Mouse (Mus musculus) c-Kit-positive CD71-negative TER-119-negative erythroid progenitor cells, embryonic 14.5 days (primary cell): ENCODE results near the gene C6.

Source experiments
- DNase-seq: peaks from one replicate; pipeline ENCODE4 v3.0.0-alpha.2; 2013; ENCODE audit warnings: low read depth

Gene C6

GRCm38 (mm10) chr15:4726830-4727310 lies at the start of gene C6:
Gene C6 (plus strand): TSS chr15:4727175.
- no peak for DNase-seq

DNA sequence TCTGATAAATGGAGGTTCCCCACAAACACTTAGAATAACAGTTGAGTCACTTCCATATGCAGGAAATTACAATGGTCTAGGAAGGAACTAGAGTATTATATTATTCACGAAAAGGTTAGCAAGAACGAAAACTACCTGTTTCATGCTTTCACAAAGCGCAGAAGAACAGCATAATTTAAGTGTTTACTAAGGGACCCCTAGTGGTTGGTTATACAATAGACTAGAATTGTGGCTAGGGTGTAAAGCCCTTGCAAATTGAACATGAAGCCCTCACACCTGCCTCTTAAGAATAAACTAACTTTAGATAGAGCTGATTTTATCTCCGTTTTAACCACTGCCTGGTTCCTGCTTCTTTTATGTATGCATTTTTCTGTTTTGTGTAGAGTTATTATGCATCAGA lies 29.4 kb upstream of the C6 start:
- no peak for DNase-seq

GRCm38 (mm10) chr15:4734150-4734549 lies 7.2 kb downstream of the C6 start:
- DNase-seq = no peak

- DNase-seq = no peak
Observed at GRCm38 (mm10) chr15:4734996-4735609, 8.1 kb downstream of the C6 start.

DNA sequence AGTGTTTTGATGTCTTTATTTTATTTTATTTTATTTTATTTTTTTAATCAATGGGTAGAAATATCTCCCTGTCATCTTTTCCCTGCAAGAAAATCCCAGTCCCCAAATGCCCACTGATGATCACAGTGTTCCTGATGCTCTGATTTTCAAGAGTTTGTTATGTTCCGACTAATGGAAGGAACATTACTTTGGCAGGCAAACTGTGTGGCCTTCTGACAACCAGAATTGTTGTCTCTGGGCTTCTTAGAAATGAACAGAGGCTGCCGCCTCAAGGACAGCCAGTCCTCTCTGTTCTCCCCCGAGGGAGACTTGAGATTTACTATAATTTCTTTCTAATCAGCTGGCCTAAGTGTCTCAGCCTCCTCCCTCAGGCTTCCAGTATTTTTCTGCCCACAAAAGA lies 20.7 kb downstream of the C6 start:
- DNase-seq = no peak

- no peak for DNase-seq
Observed at GRCm38 (mm10) chr15:4790378-4790777, 63.4 kb downstream of the C6 start.

DNA sequence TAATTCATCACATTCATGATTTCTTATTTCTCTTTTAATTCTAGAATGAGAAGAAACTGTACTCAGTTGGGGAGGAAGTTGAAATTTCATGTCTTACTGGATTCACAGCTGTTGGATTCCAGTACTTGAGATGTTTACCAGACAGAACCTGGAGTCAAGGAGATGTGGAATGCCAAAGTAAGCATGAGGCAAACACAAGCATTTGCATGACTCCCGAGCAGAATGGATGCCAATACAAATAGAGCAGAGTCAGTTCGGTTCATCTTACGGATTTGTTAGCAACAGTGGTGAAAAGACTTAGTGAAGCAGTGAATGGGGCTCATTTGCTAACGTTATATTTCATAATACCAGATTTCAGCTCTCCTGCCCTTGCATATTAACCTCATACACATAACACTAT lies 69.9 kb downstream of the C6 start:
- DNase-seq = no peak

DNA sequence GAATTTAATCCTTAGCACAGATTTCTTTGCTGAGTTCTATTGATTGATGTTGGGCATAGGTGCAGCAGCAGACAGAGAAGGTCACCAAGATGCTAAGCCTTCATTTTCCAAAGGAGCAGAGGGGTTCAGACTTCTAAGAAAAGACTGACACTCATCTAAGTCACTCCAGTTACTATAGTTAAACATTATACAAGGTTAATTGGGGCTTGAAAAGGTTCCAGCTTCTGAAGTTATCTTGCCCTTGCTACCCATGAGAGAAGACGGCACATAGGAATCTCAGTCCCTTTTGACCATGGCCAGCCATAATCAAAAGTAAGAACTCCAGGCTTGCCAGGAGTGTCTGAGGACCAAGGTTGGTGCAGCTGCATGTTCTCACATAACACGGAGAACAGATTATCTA lies 77.3 kb downstream of the C6 start:
- no peak for DNase-seq

DNA sequence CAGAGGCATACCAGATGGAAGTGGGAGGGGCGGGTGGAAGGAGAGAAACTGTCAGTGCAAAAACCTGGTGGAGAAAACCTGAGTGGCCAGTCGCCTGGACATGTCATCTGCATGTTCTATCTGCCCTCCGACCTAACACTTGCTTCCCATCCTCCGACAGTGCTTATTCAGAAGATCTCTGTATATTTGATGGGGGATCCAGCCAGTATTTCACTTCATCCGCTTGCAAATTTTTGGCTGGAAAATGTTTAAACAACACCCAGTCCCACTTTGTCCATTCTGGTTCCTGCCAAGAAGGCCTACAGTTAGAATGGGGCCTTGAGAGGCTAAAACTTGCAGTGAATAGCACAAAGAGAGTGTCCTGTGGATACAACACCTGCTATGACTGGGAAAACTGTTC lies 81.2 kb downstream of the C6 start:
- no peak for DNase-seq

DNA sequence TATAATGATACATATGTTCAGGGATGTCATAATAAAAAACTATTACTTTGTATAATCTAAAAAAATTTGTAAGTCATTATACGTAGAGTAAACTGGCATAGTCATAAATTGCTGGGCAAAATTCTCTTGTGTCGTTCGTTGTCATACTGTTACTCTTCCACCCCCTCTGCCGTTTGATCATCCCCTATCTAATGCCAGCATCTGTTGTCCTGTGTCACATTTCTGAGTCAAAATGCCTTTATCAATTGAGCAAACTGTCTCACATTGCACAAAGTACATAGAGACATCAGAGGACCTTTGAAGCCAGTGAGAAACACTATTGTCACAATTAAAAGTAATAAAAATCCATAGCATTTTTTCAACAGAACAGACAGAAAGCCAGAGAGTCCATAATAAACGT lies 88.0 kb downstream of the C6 start:
- no peak for DNase-seq

GRCm38 (mm10) chr15:4815711-4816110 lies 88.7 kb downstream of the C6 start:
- DNase-seq = no peak

DNA sequence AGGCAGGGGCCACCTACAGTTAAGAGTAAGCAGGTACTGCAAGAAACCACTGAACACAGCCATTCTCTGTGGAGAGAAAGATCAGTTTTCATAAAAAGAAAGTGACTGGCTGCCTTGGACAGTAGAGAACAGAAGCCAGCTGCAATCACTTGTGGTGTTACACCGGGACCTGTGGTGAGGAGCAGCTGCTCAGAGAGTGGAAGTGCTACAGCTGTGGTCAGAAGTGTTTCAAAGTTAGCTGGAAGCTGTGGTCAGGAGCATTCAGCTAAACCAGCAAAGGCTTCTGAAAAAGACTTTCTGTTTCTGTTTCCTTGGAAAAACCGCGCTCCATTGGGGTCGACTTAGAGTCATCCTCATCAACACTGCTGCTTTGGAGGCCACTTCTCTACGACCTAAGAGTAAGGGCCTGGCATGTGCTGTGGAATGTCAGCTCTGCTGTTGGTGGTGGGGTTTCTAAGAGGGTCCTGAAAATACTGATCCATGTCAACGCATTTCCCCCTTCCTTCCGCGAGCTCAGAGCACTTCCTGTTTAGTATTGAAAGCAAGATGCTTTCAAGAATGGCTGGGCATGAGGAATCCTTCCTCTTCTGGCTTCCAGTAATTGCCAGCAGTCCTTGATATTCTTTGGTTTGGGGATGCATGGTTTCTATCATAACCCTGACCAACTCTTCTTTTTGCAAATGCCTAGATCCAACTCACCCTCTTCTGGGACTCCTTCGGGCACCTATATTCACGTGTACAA lies 89.9 kb downstream of the C6 start:
- DNase-seq = peak; percentile 28

DNA sequence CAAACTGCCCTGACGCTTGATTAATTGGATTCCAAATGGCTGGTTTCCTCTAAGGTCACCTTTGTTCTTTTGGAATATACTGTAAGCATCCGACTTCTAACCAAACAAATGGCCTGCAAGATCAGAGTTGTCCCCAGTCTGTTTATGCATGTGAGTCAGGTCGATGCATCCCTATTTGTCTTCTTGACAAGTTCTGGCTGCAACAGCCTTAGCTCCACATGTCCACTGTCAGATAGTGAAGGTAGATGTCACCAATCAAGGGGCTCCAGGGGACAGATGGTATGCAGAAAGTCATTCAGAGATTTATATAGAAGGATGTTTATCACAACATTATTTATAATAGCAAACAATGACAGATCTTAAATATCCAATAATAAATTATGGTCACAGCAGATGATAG lies 91.5 kb downstream of the C6 start:
- no peak for DNase-seq

DNA sequence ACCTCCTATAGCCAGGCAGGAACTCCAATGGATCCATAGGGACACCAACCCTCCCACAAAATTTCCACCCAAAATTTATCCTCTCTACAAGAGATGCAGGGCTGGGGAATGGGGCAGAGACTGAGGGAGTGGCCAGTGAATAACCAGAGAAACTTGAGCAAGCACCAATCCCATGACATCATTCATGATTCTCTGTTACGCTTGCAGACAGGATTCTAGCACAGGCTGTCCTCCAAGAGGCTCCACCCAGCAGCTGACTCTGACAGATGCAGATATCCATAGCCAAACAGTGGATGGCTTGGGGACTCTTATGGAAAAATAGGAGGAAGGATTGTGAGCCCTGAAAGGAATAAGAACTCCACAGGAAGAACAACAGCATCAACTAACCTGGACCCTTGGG lies 94.2 kb downstream of the C6 start:
- DNase-seq = no peak

GRCm38 (mm10) chr15:4821824-4822223 lies 94.8 kb downstream of the C6 start:
- DNase-seq = no peak

GRCm38 (mm10) chr15:4827736-4828135 lies 100.8 kb downstream of the C6 start:
- no peak for DNase-seq

GRCm38 (mm10) chr15:4836354-4836753 lies 109.4 kb downstream of the C6 start:
- no peak for DNase-seq

DNA sequence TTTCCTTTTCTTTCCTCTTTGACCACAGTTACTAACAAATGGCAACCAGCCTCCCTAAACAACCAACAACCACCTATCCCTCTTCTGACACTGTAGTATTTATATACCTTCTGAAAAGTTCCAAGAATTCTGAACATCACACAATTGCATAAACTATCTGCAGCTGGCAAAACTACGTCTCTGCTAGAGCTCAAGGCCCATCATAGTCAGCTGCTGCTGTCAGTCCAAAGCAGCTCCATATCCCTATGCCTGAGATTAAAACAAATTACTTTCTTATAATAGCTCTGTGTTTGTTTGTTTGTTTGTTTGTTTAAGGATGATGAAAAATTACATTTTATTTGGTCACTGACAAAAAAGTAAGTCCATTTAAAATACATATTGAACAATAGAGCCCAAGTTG lies 123.0 kb downstream of the C6 start:
- DNase-seq = no peak
